Mouse (Mus musculus): Measurements from ENCODE around the gene Hpdl. TPM values are rescaled to one million over a fixed set of nuclear protein-coding genes. Genes with fewer than 3 reads are reported as not detected.
A peak's percentile ranks its signal among the peaks of the same experiment; 100 is the strongest.
"Not testable (repeated sequence)": the region's sequence is repeated elsewhere in the genome, so short reads cannot be mapped to it uniquely, and the experiment has no call there.

The Hpdl gene
- 1.1 and 1.4 TPM in 2 replicates for polyA plus RNA-seq (2014; fragmentation: Nextera tagmentation; extraction: Ambion mirVana)

DNA sequence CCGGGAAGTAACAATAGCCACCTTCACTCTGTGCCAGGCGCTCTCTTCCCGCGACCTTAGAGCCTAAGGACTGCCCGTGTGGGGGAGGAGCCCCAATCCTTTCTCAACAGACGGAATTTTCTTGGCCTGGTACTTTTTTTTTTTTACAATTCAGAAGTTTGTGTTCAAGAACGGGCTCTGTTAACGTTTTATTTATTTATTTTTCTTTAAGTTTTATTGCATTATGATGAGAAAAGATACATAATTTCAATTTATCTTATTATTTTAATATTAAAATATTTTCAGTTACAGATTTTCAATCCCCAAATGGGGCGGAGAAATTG is at the start of gene Hpdl:
Gene Hpdl (minus strand): TSS at position 14 of the 323 bp plus-strand sequence.
- Histone ChIP-seq H3K4me3 (ENCODE audit: low read length) (peak within 1 kb of the TSS; percentile 43), H3K36me3 (ENCODE audit: control insufficient read depth, insufficient read depth, low read length) (peaks cover 1% of the 10 kb centered on the region), H3K27me3 (ENCODE audit: control insufficient read depth, insufficient read depth, low read length) (peaks cover 10% of the 10 kb centered on the region; the same call in 1 of the 2 replicates), H3K9ac (ENCODE audit: low read depth, low read length) (peak within 1 kb of the TSS; percentile 55), H3K4me2 (replicated peaks; ENCODE audit: low read depth, low read length) (peak within 1 kb of the TSS; percentile 91), H3K27ac (ENCODE audit: low read depth, low read length) (no peak within 1 kb of the TSS), H3K9me3 (ENCODE audit: control insufficient read depth, low read length) (no peaks in the 10 kb centered on the region), H3K4me1 (ENCODE audit: control insufficient read depth, insufficient read depth, low read length) (peaks cover 17% of the 10 kb centered on the region; the same call in 1 of the 2 replicates)
- 12% methylated on average over 9 of the region's 9 CpGs for WGBS
- no peak for ATAC-seq (ENCODE audit: low FRiP score, low TSS enrichment)

DNA sequence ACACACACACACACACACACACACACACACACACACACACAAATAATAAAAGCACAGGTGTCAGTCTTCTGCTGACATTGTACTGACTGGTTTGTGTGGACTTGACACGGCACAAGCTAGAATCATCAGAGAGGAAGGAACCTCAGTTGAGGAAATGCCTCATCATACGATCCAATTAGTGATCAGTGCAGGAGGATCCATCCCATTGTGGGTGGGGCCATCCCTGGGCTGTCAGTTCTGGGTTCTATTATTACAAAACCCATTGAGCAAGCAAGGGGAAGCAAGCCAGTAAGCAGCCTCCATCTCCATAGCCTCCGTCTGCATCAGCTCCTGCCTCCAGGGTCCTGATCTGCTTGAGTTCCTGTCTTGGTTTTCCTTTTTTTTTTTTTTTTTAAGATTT is 48.4 kb upstream of the Hpdl start:
- no peaks in the 10 kb centered on the region for H3K27me3 ChIP-seq (ENCODE audit: control insufficient read depth, insufficient read depth, low read length)
- no peak for ATAC-seq (ENCODE audit: low FRiP score, low TSS enrichment)
- 79% methylated on average over 3 of the region's 3 CpGs for WGBS
- no peaks in the 10 kb centered on the region for H3K4me1 ChIP-seq (ENCODE audit: control insufficient read depth, insufficient read depth, low read length)
- no peaks in the 10 kb centered on the region for H3K36me3 ChIP-seq (ENCODE audit: control insufficient read depth, insufficient read depth, low read length)
- H3K9ac ChIP-seq (ENCODE audit: low read depth, low read length), result no peak overlapping the region
- H3K27ac ChIP-seq (ENCODE audit: low read depth, low read length), result no peak overlapping the region
- H3K4me3 ChIP-seq (ENCODE audit: low read length), result no peak overlapping the region
- no peak overlapping the region for H3K4me2 ChIP-seq (replicated peaks; ENCODE audit: low read depth, low read length)
- no peaks in the 10 kb centered on the region for H3K9me3 ChIP-seq (ENCODE audit: control insufficient read depth, low read length)

DNA sequence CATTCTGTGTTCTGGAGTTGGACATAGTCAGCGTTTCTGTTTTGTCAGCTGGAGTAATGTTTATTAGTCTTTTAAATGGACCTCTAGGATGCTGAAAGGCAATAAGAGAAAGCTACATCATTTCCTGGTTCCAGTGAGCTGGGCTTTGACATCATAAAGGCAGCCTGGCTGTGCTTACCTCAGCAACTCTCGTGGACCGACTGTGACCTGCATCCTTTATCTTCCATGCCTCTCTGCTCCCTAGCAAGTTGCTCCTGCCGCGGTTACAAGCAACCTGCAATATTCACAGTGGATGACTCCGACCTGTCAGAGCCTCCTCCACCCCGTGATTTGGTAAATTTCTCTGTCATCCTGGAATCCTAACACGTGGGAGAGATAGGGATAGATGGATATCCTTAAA is 40.5 kb upstream of the Hpdl start:
- ATAC-seq (ENCODE audit: low FRiP score, low TSS enrichment), result no peak
- Histone ChIP-seq H3K9ac (ENCODE audit: low read depth, low read length) (no peak overlapping the region), H3K4me2 (replicated peaks; ENCODE audit: low read depth, low read length) (no peak overlapping the region), H3K27ac (ENCODE audit: low read depth, low read length) (no peak overlapping the region), H3K9me3 (ENCODE audit: control insufficient read depth, low read length) (no peaks in the 10 kb centered on the region), H3K36me3 (ENCODE audit: control insufficient read depth, insufficient read depth, low read length) (no peaks in the 10 kb centered on the region), H3K4me3 (ENCODE audit: low read length) (no peak overlapping the region), H3K27me3 (ENCODE audit: control insufficient read depth, insufficient read depth, low read length) (no peaks in the 10 kb centered on the region), H3K4me1 (ENCODE audit: control insufficient read depth, insufficient read depth, low read length) (no peaks in the 10 kb centered on the region)
- WGBS, result 46% methylated on average over 8 of the region's 8 CpGs

DNA sequence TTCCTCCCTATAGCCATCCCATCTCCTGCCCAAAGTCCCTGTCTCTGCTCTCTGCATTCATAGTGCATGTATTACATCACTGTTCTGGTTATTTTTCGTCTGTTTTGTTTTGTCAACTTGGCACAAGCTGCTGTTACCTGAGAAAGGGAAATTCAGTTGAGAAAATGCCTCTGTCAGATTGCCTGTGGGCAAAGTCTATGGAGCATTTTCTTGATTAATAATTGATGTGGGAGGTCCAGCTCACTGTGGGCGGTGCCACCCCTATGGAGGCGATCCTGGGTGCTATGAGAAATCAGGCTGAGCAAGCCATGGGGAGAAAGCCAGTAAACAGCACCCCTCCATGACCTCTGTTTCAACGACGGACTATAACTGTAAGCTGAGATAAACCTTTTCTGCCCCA is 38.2 kb upstream of the Hpdl start:
- Histone ChIP-seq H3K4me3 (ENCODE audit: low read length) (no peak overlapping the region), H3K4me1 (ENCODE audit: control insufficient read depth, insufficient read depth, low read length) (no peaks in the 10 kb centered on the region), H3K9ac (ENCODE audit: low read depth, low read length) (no peak overlapping the region), H3K27ac (ENCODE audit: low read depth, low read length) (no peak overlapping the region), H3K36me3 (ENCODE audit: control insufficient read depth, insufficient read depth, low read length) (no peaks in the 10 kb centered on the region), H3K4me2 (replicated peaks; ENCODE audit: low read depth, low read length) (no peak overlapping the region), H3K9me3 (ENCODE audit: control insufficient read depth, low read length) (no peaks in the 10 kb centered on the region), H3K27me3 (ENCODE audit: control insufficient read depth, insufficient read depth, low read length) (no peaks in the 10 kb centered on the region)
- 60% methylated on average over 5 of the region's 5 CpGs for WGBS
- no peak for ATAC-seq (ENCODE audit: low FRiP score, low TSS enrichment)

DNA sequence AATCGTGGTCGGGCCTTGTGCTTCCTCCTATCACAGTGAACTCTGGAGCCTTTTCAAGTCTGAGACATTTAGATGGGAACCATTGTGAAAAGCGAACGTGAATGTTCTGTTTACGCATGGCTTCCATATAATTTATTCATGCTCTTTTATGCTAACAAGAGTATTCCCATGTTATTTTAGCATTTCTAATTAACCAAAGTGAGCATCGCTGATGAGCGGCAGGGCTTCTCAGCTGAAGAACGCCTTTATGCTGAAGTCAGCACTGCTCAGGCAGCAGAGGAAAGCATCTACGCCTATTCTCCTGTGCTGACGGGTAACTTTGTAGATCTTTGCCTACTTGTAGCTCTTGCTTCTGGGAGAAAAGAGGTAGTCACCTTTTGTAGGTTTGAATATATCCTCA is 35.7 kb upstream of the Hpdl start:
- no peaks in the 10 kb centered on the region for H3K4me1 ChIP-seq (ENCODE audit: control insufficient read depth, insufficient read depth, low read length)
- no peak overlapping the region for H3K4me3 ChIP-seq (ENCODE audit: low read length)
- H3K9me3 ChIP-seq (ENCODE audit: control insufficient read depth, low read length), result no peaks in the 10 kb centered on the region
- no peak overlapping the region for H3K9ac ChIP-seq (ENCODE audit: low read depth, low read length)
- H3K4me2 ChIP-seq (replicated peaks; ENCODE audit: low read depth, low read length), result no peak overlapping the region
- no peak for ATAC-seq (ENCODE audit: low FRiP score, low TSS enrichment)
- H3K27ac ChIP-seq (ENCODE audit: low read depth, low read length), result no peak overlapping the region
- H3K27me3 ChIP-seq (ENCODE audit: control insufficient read depth, insufficient read depth, low read length), result no peaks in the 10 kb centered on the region
- no peaks in the 10 kb centered on the region for H3K36me3 ChIP-seq (ENCODE audit: control insufficient read depth, insufficient read depth, low read length)
- 91% methylated on average over 10 of the region's 10 CpGs for WGBS

DNA sequence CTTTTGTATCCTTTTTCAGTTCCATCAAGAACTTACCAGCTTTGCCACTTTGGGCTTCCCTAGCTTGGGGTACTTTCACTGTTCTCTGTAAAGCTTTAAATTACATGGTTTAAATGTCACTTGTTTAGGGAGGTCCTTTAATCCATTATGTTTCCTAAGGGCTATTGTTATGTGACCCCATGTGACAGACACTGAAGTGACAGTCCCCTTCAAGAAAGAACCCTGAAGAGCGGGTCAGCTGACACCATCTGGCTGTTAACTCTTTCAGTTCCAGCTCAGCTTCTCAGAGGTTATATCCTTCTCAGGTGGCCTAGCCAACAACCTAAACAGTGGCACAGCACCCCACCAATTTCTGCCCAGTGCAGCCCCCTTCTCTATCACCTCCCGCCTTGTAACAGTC is 32.8 kb upstream of the Hpdl start:
- no peaks in the 10 kb centered on the region for H3K9me3 ChIP-seq (ENCODE audit: control insufficient read depth, low read length)
- no peaks in the 10 kb centered on the region for H3K27me3 ChIP-seq (ENCODE audit: control insufficient read depth, insufficient read depth, low read length)
- 33% methylated on average over 2 of the region's 2 CpGs for WGBS
- ATAC-seq (ENCODE audit: low FRiP score, low TSS enrichment), result no peak
- no peak overlapping the region for H3K4me2 ChIP-seq (replicated peaks; ENCODE audit: low read depth, low read length)
- H3K9ac ChIP-seq (ENCODE audit: low read depth, low read length), result no peak overlapping the region
- H3K4me1 ChIP-seq (ENCODE audit: control insufficient read depth, insufficient read depth, low read length), result no peaks in the 10 kb centered on the region
- no peak overlapping the region for H3K27ac ChIP-seq (ENCODE audit: low read depth, low read length)
- no peak overlapping the region for H3K4me3 ChIP-seq (ENCODE audit: low read length)
- H3K36me3 ChIP-seq (ENCODE audit: control insufficient read depth, insufficient read depth, low read length), result no peaks in the 10 kb centered on the region

DNA sequence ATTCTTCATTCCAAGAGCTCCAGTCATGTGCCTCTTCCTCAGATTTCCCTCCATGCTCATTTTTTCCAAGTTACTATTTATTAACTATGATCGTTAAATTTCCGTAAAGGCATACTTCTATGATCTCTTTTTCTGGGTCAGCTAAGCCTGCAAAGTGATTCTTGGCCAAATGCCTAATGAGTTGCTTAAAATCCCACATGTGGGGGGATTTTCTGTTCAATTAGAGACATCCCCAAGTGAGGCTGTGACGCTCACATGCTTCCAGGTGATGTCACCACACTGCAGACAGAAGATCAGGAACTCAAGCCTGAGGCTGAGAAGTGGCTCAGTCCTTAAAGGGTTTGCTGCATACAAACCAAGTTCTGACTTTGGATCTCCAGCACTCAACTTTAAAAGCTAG is 28.4 kb upstream of the Hpdl start:
- Histone ChIP-seq H3K9me3 (ENCODE audit: control insufficient read depth, low read length) (no peaks in the 10 kb centered on the region), H3K27me3 (ENCODE audit: control insufficient read depth, insufficient read depth, low read length) (no peaks in the 10 kb centered on the region), H3K4me3 (ENCODE audit: low read length) (no peak overlapping the region), H3K9ac (ENCODE audit: low read depth, low read length) (no peak overlapping the region), H3K27ac (ENCODE audit: low read depth, low read length) (no peak overlapping the region), H3K36me3 (ENCODE audit: control insufficient read depth, insufficient read depth, low read length) (no peaks in the 10 kb centered on the region), H3K4me1 (ENCODE audit: control insufficient read depth, insufficient read depth, low read length) (no peaks in the 10 kb centered on the region), H3K4me2 (replicated peaks; ENCODE audit: low read depth, low read length) (no peak overlapping the region)
- WGBS, result 78% methylated on average over 3 of the region's 3 CpGs
- no peak for ATAC-seq (ENCODE audit: low FRiP score, low TSS enrichment)

DNA sequence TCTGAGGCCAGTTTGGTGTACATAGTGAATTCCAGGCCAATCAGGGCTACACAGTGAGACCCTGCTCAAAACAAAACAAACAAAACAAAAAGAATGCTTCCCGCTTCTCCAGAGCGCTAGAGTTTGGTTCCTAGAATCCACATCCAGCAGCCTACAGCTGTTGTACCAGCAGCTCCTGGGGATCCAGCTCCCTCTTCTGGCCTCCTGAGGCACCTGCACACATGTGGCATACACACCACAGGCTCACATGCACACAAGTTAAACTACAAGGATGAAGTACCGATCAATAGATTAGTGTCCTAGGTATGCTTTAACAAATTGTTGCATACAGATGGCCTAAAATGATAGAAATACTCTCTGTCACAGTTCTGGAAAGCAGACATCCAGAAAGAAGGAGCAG is 22.8 kb upstream of the Hpdl start:
- Histone ChIP-seq H3K4me1 (ENCODE audit: control insufficient read depth, insufficient read depth, low read length) (no peaks in the 10 kb centered on the region), H3K36me3 (ENCODE audit: control insufficient read depth, insufficient read depth, low read length) (no peaks in the 10 kb centered on the region), H3K4me2 (replicated peaks; ENCODE audit: low read depth, low read length) (no peak overlapping the region), H3K27ac (ENCODE audit: low read depth, low read length) (no peak overlapping the region), H3K9me3 (ENCODE audit: control insufficient read depth, low read length) (no peaks in the 10 kb centered on the region), H3K4me3 (ENCODE audit: low read length) (no peak overlapping the region), H3K9ac (ENCODE audit: low read depth, low read length) (no peak overlapping the region), H3K27me3 (ENCODE audit: control insufficient read depth, insufficient read depth, low read length) (peaks cover 1% of the 10 kb centered on the region; the same call in 1 of the 2 replicates)
- WGBS, result 97% methylated on average over 3 of the region's 3 CpGs
- ATAC-seq (ENCODE audit: low FRiP score, low TSS enrichment), result no peak

DNA sequence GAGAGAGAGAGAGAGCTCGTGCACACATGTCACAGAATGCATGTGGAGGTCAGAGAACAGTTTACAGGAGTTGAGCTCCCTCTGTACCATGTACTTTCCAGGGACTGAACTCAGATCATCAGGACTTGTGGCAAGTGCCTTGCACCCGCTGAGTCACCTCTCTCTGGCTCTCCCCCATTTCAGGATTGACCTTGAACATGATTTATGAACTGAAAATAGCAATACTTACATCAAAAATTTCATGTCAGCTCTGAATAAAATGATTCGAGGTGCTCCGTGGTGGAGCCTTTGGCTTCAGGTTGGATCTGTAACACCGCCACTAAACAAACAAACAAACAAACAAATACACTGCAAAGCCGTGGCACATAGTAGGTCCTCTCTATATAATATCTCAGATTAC is 19.3 kb upstream of the Hpdl start:
- H3K4me3 ChIP-seq (ENCODE audit: low read length), result no peak overlapping the region
- H3K27ac ChIP-seq (ENCODE audit: low read depth, low read length), result no peak overlapping the region
- no peak for ATAC-seq (ENCODE audit: low FRiP score, low TSS enrichment)
- H3K9ac ChIP-seq (ENCODE audit: low read depth, low read length), result no peak overlapping the region
- H3K9me3 ChIP-seq (ENCODE audit: control insufficient read depth, low read length), result no peaks in the 10 kb centered on the region
- H3K4me1 ChIP-seq (ENCODE audit: control insufficient read depth, insufficient read depth, low read length), result no peaks in the 10 kb centered on the region
- no peaks in the 10 kb centered on the region for H3K36me3 ChIP-seq (ENCODE audit: control insufficient read depth, insufficient read depth, low read length)
- no peak overlapping the region for H3K4me2 ChIP-seq (replicated peaks; ENCODE audit: low read depth, low read length)
- WGBS, result 79% methylated on average over 6 of the region's 6 CpGs
- H3K27me3 ChIP-seq (ENCODE audit: control insufficient read depth, insufficient read depth, low read length), result peaks cover 3% of the 10 kb centered on the region; the same call in 1 of the 2 replicates

DNA sequence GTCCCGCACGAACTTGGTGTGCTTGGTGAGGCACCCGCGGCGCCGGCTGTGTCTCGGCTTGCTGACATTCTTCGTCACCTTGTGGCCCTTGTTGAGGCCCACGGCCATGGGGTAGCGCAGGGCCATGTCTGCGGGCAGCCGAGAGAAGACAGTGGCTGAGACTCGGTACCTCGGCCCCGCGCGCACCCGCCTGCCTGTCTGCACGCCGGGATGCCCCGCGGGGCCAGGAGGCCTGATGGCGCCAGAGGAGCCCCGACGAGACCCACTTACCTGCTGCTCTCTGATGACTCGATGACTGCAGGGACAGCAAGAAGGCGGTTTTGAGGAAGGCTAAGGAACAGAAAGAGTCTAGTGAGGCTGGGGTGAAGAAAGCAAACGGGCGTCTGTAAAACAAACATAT is 18.6 kb upstream of the Hpdl start:
- not testable (repeated sequence) for ATAC-seq (ENCODE audit: low FRiP score, low TSS enrichment); H3K9ac ChIP-seq (ENCODE audit: low read depth, low read length); H3K27ac ChIP-seq (ENCODE audit: low read depth, low read length); H3K36me3 ChIP-seq (ENCODE audit: control insufficient read depth, insufficient read depth, low read length); H3K27me3 ChIP-seq (ENCODE audit: control insufficient read depth, insufficient read depth, low read length); H3K4me3 ChIP-seq (ENCODE audit: low read length); H3K4me1 ChIP-seq (ENCODE audit: control insufficient read depth, insufficient read depth, low read length); H3K9me3 ChIP-seq (ENCODE audit: control insufficient read depth, low read length)
- 31% methylated on average over 20 of the region's 29 CpGs for WGBS
- peak overlapping the region; percentile 19; the same call in 1 of the 2 replicates for H3K4me2 ChIP-seq (replicated peaks; ENCODE audit: low read depth, low read length)

All from kidney, embryonic 14.5 days (tissue).